Mouse (Mus musculus) heart, postnatal 36 days (tissue): ENCODE measurements around the gene 4930404N11Rik. TPM values are rescaled to one million over a fixed set of nuclear protein-coding genes. Genes with fewer than 3 reads are reported as not detected.
A peak's percentile ranks its signal among the peaks of the same experiment; 100 is the strongest.

Experiments used
- DNase-seq, 2 experiments: peaks; one replicate each; pipeline ENCODE4 v3.0.0; 2021 to 2022
- intact Hi-C: fragments of 180-260 bp; cut with DNase I; formaldehyde crosslinking; loops from one replicate; pipeline ENCODE4 v1.15.1; 2025
- total RNA-seq, 2 experiments: library from RNA; stranded (reverse); gene quantifications; 2 replicates each; pipeline ENCODE4 v1.2.3; 2021

4930404N11Rik gene
- total RNA-seq, 2 experiments from 2014 or later = 0.31 to 0.81 TPM

DNA sequence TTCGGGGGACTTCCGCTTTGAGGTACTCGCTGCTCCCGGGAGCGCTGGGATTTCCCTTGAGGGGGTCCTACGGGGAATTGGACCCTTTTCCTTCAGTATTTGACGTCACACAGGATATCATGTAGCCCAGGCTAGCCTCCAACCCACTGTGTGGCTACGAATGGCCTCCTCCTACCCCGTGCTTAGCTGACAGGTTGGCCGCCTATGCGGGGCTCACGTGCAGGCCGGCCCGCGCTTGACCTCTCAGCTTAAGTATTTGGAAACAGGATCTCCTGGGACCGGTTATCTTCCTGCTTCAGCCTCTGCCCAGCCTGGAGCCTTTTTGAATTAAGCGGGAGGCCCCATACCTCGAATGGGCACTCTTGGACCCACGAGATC, 19.0 kb upstream of the 4930404N11Rik start:
- intact Hi-C loops = loop anchor here (10.0 kb wide), 1 partner anchor 160 kb away; the partner anchor contains the start of gene Gna11
- no peak for DNase-seq

DNA sequence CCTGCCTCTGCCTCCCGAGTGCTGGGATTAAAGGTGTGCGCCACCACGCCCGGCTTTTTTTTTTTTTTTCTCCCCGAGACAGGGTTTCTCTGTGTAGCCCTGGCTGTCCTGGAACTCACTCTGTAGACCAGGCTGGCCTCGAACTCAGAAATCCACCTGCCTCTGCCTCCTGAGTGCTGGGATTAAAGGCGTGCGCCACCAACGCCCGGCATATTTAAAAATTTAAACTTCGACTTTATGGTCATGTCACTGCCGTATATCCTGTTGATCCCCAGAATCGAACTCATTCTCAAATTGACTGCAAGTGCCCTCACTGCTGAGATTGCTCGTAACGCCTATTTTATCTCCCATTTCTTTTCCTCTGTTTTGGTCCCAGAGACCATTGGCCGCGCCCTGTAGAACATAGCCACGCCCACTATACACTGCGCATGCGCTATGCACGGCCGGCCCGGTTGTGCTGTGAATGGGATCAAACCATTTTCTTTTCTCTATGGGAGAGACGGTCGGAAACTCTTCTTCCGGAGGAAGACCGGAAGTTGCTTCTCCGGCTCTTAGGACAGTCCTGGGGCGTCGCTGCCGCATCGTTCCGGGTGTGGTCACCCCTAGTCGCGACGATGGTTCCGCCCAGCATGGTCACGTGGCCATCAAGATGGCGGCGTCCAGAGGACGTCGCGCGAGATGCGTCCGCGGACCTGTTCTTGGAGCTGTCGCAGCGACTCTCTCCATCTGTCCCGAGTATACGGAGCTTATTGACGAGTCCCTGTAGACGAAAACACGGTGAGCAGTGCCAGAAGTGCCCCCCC, 18.4 kb upstream of the 4930404N11Rik start, which contains the start of the genes Dohh and Gm48551:
Gene Dohh (plus strand): TSS at position 627 of the 803 bp plus-strand sequence.
Gene Gm48551 (plus strand): TSS at position 665 of the 803 bp plus-strand sequence.
- DNase-seq = peak; percentile 99 to 100
- intact Hi-C loops = loop anchor here (10.0 kb wide), 1 partner anchor 161 kb away; the partner anchor contains the start of gene Gna11

DNA sequence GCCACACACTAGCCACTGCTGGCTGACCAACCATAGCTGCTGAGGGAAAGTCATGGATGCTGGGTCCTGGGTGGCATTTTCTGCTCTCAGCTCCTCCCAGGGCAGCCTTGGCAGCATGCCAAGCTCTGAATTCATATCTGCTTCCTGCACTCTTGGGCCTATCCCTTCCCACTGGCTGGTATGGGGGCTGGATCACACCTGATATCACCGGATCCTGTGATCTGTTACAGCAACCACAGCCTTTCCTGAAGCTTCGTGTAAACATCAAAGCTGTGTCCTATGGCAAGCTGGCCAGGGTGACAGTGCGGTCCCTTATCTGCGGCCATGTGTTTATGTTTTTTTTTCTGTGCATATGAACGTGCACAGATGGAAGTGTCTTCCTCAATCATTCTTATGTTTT, 16.4 kb upstream of the 4930404N11Rik start:
- DNase-seq = no peak
- intact Hi-C loops = loop anchor here (10.0 kb wide), 1 partner anchor 163 kb away; the partner anchor contains the start of gene Gna11

DNA sequence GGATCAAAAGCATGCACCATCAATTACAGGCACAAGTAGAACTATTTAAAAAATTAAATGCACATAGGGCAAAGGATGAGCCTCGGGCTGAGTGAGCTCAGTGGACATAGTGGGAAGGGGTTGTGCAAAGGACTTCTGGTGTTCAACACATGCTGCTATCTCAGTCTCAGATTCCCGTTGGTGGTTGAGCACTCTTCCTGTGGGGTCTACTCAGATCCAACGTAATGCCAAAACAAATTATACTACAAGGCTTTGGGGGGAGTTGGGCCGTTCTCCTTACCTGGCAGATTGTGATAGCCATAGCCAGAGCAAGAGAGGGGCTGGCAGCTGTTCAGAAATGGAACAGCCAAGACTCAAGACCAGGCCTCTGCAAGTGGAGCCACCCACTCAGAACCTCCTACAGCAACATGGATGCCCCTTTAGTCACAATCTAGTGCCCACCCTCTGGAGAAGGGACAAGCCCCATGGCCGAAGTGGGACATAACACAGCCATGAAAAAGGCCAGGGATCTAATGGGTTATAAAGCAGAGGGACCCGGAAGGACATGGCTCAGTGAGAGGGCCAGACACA, 14.3 kb upstream of the 4930404N11Rik start:
- no peak for DNase-seq
- intact Hi-C loops = loop anchor here (10.0 kb wide), 1 partner anchor 165 kb away; the partner anchor contains the start of gene Gna11

DNA sequence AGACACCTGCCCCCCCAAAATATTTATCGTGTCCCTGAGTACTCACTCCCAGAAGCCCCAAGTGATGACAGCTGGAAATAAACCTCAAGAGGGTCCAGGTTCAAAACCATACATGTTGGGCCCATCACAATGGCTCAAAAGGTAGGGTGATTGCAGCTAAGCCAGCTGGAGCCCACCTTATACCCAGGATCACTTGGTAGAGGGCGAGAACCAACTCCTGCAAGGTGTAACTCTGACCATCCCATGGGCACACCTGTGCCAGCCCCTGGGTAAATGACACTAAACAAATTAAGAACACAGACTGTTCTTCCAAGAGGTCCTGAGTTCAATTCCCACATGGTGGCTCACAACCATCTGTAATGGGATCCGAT, 13.6 kb upstream of the 4930404N11Rik start:
- intact Hi-C loops = no loop called here
- no peak for DNase-seq

DNA sequence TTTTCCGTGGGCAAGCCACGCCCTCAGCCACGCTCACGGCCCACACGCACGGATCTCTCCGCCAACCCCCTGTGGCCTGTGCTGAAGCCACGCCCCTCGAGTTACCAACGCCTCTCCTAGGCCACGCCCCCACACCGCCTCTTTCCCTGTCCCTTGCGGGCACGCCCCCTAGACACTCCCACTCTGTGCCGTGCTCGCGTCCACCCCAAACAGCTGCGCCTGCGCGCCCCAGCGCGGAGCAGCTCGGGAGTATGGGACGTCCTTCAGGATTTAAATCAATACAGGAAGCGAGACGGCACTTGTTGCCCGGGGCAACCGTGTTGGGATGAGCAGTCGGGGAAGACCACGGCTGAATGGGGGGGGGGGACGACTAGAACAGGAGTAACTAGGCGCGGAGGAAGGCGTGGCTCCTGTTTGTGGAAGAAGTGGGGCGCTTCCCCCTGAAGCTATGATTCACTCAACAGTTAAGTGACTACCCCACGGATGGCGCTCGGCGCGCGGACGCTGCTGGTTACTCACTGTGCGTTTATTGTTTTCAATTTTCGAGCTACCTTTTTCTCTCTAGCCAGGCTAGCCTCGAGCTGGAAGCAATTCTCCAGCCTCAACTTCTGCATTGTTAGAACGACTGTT, 13.1 kb upstream of the 4930404N11Rik start:
- intact Hi-C loops = no loop called here
- peak; percentile 100 for DNase-seq

DNA sequence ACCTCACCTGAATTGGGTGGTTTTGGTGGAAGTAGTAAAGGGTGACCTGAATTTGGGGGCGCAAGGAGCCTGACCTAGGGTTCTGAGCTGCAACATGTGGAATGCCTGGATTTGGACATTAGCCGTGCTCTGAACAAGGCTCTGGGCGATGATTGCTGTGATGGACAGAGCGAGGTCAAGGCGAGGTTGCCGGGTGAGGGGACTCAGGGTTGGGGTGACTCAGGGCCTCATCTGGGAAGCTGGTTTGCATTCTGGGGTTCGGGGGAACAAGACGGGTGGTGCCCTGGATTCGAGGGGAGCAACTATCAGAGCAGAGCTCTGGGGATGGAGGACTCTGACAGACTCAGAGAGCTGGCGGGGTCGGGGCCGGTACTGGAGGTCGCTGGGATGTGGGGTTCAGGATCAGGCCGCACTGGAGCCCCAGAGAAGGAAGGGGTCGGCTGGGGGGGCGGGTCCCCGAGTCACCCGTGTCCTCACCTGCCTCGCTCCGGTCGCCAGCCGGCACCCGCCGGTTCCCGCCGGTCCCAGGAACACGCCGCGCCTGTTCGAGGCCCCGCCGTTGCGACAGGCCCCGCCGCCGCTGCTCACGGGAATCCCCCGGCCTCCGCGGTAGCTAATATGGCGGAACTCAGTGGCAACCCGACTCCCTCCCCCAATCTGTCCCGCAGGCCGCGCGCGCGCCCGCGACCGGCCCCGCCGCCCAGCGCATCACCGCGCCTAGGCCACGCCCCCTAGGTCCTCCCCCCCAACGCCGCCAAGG, 12.4 kb upstream of the 4930404N11Rik start, which contains the start of gene Fzr1:
Gene Fzr1 (minus strand): TSS at position 724 of the 760 bp plus-strand sequence.
- peak in 1 of 2 experiments; percentile 36 for DNase-seq
- intact Hi-C loops = no loop called here

DNA sequence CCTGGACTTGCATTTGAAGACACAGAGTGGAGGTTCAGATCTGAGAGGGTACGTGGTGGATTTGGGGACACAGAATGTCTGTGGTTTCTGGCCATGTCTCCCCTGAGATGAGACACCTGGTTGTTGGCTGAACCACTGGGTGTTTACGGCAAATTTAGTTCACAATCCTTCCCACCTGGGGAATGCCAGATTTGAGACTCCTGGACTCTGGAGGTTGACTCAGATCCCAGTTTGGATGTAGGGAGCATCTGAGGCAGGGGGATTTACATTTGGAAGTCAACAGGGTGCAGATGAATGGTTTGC, 11.7 kb upstream of the 4930404N11Rik start:
- DNase-seq = no peak
- intact Hi-C loops = no loop called here

DNA sequence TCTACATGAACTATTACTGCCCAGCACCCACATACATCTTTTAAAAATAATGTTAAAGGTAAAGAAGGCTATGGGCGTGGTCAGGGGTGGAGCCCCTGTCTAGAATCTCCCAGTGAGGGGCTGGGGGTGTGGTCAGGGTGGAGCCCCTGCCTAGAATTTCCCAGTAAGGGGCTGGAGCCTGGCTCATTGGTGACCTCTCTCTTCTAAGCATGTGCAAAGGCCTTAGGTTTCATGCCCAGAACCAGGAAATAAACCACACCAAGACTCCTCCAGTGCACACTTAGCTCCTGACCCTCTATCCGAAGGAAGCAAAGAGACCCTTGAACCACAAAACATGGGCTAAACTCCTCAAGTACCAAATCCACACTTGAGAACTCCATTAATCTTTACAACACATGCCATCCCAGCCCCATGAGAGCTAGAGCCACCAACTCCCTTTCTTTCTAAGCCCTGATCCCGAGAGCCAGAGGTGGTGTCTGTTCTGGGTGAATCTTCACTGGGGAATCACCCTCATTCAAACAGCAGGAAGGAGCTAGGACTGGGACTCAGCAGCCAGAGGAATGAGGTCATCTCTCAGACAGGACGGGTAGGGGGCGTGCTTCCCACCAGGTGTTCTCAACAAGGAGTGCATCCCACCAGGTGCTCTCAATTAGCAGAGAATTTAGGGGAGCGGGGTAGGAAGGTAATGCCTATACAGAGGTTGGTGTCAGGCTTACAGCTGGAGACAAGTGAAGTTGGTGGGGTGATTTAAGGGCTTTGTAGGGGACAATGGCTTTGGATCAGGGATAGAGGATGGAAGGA, 11.1 kb upstream of the 4930404N11Rik start:
- intact Hi-C loops = no loop called here
- DNase-seq = no peak

DNA sequence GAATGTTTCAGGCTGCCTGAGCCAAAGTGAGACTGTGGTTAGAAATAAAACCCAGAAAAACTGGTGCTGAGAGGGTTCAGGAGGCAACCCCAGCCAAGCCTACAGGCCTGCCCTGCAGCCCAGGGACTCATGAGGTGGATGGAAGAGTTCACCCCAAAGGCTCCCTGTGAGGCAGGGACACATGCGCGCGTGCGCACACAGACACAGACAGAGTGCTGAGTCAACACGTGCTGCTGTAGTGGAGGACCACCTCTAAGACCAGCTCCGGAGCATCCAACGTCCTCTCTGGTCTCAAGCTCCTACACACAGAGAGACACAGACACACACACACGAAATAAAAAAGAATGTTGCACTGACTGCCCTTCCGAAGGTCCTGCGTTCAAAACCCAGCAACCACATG, 9.7 kb upstream of the 4930404N11Rik start:
- intact Hi-C loops = no loop called here
- no peak for DNase-seq

DNA sequence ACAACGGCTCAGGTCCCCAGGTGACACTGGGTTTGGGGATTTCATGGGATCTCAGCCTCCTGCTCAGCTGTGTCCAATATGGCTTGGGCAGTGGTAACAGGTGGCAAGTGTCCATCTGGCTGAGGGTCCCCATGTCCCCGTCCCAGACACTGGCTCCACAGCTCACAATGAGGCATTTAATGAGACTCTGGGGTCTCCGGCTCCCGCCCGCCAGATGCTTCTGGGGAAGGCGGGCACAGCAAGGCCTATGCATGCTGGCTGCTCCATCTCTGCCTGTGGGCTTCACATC, 1.5 kb upstream of the 4930404N11Rik start:
- DNase-seq = no peak
- intact Hi-C loops = no loop called here

DNA sequence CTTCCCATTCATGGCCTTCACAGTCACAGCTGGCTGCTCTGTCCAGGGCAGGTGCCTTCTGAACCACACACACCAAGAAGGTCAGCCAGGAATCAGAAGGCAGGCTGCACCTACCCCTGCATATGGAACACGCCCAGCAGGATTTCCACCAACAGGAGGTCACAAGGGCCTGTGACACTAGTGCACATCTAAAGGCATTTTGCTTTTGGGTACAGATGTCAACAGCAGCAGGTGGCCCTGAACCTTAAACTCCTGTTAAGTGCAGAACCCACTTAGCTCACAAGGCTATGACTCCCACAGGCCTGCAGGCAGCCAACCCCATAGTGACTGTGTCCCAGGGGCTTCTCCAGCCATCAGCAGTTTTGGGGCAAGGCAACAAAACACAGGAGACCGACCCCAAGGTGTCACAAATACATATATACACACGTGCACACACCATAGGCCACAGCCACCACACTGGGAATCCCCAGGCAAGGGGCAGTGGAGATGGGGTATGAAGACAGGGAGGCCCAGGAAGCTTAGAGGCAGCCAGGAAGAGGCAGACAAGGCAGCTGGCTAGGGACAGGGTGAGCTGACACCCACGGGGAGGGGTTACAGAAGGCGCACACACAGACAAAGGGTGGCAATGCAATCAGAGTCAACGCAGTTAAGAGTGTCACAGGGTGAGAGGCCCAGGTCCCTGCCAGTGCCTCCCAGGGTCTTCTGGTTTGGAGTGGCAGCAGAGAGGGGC, 1.0 kb upstream of the 4930404N11Rik start:
- intact Hi-C loops = no loop called here

DNA sequence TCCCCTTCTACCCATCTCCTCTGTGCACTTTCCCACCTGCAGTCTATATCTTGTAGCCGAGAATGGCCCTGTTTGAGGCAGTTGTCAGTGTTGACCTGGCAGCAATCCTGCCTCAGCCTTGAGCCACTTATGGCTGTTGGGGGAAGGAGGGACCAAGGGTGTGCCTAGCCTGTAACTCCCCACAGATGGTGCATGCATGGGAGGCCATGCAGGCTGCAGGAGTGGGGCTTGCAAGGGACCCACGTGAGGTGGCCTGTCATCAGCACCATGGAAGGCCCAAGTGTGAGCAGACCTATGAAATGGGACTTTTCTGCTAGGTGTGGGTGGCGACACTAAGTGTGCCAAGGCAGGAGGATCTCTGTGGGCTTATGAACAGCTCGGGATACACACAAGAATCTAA, 543 bp downstream of the 4930404N11Rik start:
- intact Hi-C loops = no loop called here
- DNase-seq = no peak

More for the DNA sequence above, 1.0 kb upstream of the 4930404N11Rik start:
- no peak for DNase-seq

DNA sequence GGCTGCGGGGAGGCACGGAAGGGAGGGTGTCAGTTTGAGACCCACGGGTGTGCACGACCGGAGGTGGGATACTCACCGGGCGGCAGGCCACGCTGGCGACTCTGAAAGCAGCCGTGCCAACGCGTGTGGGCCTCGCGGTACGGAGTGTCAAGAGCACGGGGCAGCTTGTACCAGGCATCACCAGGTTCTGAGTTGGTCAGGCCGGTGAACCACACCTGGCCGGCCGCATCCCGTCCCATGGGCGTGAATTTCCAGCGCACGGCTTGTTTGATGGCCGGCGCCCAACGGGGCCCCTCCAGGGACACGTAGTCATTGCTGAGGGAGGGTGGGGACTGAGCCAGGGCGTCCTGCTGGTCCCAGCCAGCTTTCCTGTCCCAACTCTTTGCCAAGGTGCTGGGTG, 950 bp downstream of the 4930404N11Rik start:
- DNase-seq = peak in 1 of 2 experiments; percentile 49
- intact Hi-C loops = no loop called here

DNA sequence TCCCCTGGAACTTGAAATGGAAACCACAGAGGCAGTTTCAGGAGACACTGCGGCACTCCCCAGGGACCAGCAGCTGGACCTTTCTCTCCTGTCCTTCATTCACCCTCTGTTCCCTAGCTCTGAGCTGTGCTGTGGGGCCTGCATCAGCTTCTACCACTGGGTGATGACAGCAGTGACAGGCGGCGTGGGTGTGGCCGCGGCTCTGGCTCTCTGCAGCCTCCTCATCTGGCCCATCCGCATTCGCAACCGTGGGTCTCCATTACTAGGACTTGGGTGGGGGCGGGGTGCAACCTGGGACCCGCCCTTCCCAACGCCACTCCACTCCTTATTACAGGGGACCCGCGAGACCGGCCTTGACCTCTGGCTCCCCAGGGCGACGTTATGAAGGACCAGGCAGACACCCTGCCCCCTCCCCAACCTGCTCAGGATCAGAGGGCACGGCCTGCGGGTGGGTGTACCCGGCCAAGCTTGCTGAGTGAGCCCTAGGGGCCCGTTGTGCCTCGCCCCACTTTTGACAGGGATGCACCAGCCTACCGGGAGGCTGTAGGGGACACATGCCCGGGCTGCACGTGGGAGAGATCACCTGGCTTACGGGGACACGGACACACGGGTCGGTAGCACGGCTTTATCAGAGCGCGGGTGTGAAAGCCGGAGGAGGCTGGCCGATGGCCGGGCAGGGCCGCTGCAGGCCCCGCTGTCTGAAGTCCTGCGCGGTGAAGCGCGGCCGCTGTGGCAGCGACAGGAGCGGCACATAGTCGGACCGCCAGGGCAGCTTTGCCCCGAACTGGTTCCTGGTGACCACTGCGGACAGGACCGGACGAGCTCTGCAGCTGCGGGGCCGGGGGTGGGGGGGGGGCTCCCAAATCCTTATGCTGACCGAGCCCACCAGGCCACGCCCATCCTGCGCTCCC, 1.9 kb downstream of the 4930404N11Rik start:
- intact Hi-C loops = no loop called here

DNA sequence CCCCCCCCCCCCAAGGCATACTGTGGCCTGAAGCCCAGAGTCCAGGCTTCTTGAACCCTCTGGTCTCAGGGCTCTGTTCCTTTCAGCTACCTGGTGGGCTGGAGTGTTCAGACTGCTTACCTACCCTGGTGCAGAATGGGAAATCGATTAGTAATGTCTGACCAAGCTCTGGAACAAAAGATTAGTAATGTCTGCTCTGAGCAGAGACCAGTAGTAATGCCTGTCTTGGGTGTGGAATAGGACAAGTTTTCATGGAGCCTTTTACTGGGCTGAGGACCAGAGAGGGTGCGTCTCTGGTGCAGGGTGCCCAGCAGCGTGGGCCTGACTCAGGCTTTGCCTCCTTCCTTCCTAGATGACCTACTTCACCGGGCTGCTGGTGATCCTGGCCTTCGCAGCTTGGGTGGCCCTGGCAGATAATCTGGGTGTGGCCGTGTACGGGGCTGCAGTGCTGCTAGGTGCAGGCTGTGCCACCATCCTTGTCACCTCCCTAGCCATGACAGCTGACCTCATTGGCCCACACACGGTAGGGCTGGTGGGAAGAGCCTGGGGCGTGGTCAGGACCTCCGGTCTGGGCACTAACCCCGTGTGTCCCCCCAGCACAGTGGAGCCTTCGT, 3.2 kb downstream of the 4930404N11Rik start:
- intact Hi-C loops = no loop called here

More for the DNA sequence above, 1.9 kb downstream of the 4930404N11Rik start:
- DNase-seq = peak in 1 of 2 experiments; percentile 33

DNA sequence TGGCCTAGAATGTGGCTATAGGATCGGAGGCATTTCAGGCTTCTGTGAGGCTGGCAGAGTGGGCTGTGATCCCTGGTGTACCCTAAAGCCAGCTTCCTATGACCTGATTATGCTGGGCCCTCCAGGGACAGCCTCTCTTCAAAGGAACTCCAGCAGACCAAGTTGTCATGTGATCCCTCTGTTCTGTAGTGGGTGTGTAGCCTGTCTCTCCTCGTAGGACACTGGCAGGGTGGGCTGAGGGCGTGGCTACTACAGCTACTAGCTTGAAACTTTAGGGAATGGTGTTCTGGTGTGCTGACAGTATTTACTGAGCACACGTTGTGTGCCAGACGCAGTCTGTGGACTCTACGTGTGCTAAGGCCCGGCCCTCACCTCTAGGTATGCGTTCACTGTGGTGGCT, 4.9 kb downstream of the 4930404N11Rik start:
- no peak for DNase-seq
- intact Hi-C loops = no loop called here

More for the DNA sequence above, 3.2 kb downstream of the 4930404N11Rik start:
- no peak for DNase-seq

DNA sequence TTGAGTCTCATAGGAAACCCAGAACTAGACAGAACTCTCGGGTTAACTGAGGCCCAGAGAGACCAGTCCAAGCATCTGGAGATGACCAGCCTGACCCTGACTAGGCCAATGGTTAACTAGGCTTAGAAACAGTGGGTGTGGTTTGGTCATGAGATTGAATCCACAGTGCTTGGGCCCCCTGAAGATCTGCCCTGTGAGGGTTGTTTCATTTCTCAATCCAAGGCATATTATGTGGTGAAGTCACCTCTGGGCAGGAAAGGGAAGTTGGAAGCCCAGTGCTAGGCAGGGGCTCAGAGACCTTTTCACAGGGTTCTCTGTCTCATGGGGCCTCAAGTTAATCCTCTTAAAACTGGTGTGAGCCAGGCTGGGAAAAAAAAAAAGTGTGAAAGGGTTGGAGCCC, 6.8 kb downstream of the 4930404N11Rik start:
- intact Hi-C loops = no loop called here

More for the DNA sequence above, 6.8 kb downstream of the 4930404N11Rik start:
- DNase-seq = no peak
